Mouse (Mus musculus): ENCODE measurements around the gene Majin.

The Majin gene

GRCm38 (mm10) chr19:6262839-6263433 is 78.7 kb downstream of the Majin start:
- no peak for DNase-seq (ENCODE audit: inconsistent ontology term)

DNA sequence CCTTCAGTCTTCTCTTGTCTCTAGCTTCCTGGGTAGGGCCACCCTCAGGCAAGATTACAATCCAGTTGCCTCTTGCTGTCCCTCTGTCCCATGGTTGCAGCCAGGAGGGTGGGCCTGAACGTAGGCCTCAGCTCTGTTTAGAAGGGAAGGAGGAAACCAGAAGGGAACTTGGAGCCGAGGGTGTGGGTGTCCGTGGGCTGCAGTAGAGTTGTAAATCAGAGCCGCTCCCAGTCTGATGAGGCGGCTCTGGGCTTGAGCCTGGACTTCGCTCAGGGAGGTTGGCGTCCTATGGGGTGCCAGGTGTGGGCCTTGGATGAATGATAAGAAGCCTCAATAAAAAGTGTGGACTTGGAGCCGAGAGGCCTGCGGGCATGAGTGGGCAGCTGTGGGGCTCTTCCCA is 80.0 kb downstream of the Majin start:
- no peak for DNase-seq (ENCODE audit: inconsistent ontology term)

DNA sequence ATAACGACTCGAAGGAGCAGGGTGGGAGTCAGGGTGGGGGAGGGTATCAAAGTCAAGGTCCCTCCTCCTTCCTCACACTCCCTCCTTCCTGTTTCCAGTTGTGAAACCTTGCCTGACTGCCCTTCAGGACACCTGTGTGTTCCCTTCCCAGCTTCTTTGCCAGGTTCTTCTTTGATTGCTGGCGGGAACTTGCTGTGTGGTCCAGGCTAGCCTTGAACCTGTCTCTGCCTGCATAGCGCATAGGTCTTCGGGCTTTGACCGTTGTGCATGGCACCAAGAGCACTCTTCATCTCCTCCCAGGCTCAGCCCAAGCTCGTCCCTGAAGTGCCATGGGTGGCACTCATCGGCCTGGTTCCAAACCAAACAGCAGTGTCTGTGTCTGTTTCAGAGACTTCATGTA is 80.8 kb downstream of the Majin start:
- DNase-seq (ENCODE audit: inconsistent ontology term): no peak

GRCm38 (mm10) chr19:6265727-6266182 is 81.6 kb downstream of the Majin start:
- DNase-seq (ENCODE audit: inconsistent ontology term): no peak

GRCm38 (mm10) chr19:6267306-6268169 is 83.3 kb downstream of the Majin start:
- no peak for DNase-seq (ENCODE audit: inconsistent ontology term)

DNA sequence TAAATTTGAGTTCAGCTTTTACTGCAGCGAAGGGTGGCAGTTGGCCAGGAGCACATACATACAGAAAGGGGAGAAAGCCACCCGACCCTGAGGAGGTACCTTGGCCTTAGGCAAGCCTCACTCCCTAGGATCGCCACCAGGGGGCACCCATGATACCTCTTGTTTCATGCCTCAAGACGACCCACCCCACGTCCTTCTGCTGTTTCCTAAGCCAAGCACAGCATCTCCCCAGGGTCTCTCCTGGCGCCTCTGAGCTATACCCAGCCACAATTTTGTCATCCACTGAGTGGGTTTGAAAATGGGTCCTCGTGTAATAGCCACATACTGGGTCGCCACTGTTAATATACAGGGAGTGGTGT is 84.0 kb downstream of the Majin start:
- peak; percentile 91 for DNase-seq (ENCODE audit: inconsistent ontology term)

GRCm38 (mm10) chr19:6268670-6269132 is 84.5 kb downstream of the Majin start:
- DNase-seq (ENCODE audit: inconsistent ontology term): no peak

- no peak for DNase-seq (ENCODE audit: inconsistent ontology term)
Observed at GRCm38 (mm10) chr19:6269798-6270475, 85.7 kb downstream of the Majin start.

GRCm38 (mm10) chr19:6270661-6271060 is 86.5 kb downstream of the Majin start:
- DNase-seq (ENCODE audit: inconsistent ontology term): no peak

GRCm38 (mm10) chr19:6271206-6271605 is 87.0 kb downstream of the Majin start:
- DNase-seq (ENCODE audit: inconsistent ontology term): no peak

GRCm38 (mm10) chr19:6272053-6272452 is 87.9 kb downstream of the Majin start:
- DNase-seq (ENCODE audit: inconsistent ontology term): no peak

DNA sequence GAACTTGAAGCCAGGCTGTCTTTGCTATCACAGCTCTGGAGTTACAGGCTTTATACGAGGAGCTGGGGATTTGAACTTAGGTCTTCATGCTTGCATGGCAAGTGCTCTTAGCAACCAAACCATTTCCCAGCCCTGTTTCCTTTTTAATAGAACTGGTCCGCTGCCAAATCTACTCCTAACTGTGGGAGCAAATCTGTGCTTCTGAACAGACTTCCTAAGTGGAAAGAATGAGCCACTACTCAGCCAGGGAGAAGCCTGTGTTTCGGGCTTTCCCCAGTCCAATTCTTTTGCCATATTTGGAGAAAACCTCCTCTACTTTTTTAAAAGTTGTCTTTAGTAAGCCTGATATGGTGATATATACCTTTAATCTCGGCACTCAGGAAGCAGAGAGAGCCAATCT is 88.5 kb downstream of the Majin start:
- no peak for DNase-seq (ENCODE audit: inconsistent ontology term)

- no peak for DNase-seq (ENCODE audit: inconsistent ontology term)
Observed at GRCm38 (mm10) chr19:6273592-6273991, 89.4 kb downstream of the Majin start.

All from Muller cell, postnatal 12 days (primary cell).